Mouse (Mus musculus) ovary, postnatal 14 days (tissue): ENCODE results near the gene Slc22a17.

ENCODE experiments used
- DNase-seq: peaks from one replicate; pipeline ENCODE4 v3.0.0; 2022; ENCODE audit warnings: low spot score

Gene Slc22a17

DNA sequence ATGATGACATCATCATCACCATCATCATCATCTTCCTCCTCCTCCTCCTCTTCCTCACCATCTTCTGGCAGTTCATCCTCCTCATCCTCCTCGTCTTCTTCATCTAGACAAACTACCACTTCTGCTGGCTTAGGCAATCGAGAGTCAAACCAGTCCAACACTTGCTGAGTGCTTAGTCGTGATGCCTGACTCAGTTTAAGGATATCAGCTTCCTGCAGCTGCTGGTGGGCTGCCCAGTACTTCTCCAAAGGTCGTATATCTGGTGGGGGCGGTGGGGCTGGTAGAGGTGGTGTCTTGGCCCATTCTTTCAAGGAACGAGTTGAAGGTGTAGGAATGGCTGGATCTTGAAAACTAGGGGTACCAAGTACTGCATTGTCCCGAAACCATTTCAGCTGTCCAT is 56.2 kb downstream of the Slc22a17 start:
- DNase-seq: no peak
